Mouse (Mus musculus) MEL (cell line): Measurements from ENCODE around the gene Ankrd40. TPM values are rescaled to one million over a fixed set of nuclear protein-coding genes. Genes with fewer than 3 reads are reported as not detected.
A peak's percentile ranks its signal among the peaks of the same experiment; 100 is the strongest.

ENCODE experiments used
- DNase-seq: peaks from one replicate; pipeline ENCODE4 v3.0.0; 2011; ENCODE audit warnings: low read depth, low spot score
- H3K27ac ChIP-seq: 2 replicates; pipeline ENCODE4 v1.5.1; 2012; ENCODE audit warnings: low read depth, mild to moderate bottlenecking, control low read depth, low read length, moderate library complexity; ENCODE audit not compliant: control insufficient read depth
- H3K27me3 ChIP-seq, 2 experiments: fragments of 150-350 bp in 1 of 2; sonication (generic) in 1 of 2; 2 replicates each; pipeline ENCODE4 v1.6.1; 2012; ENCODE audit warnings: low read length in 2 of 2, mild to moderate bottlenecking in 2 of 2, improper control_type of control experiment in 1 of 2, moderate library complexity in 1 of 2; ENCODE audit not compliant: insufficient read depth in 2 of 2, control insufficient read depth in 1 of 2
- H3K36me3 ChIP-seq, 2 experiments: 2 replicates each; pipeline ENCODE4 v1.6.1; 2012 to 2014; ENCODE audit warnings: low read length in 2 of 2, improper control_type of control experiment in 1 of 2, inconsistent platforms in 1 of 2, mild to moderate bottlenecking in 1 of 2; ENCODE audit not compliant: insufficient read depth in 2 of 2, control insufficient read depth in 1 of 2
- H3K4me1 ChIP-seq, 2 experiments: fragments of 150-350 bp in 1 of 2; sonication (generic) in 1 of 2; 2 replicates each; pipeline ENCODE4 v1.6.1; 2012; ENCODE audit warnings: low read length in 2 of 2, improper control_type of control experiment in 1 of 2, mild to moderate bottlenecking in 1 of 2; ENCODE audit not compliant: insufficient read depth in 2 of 2, control insufficient read depth in 1 of 2
- H3K4me3 ChIP-seq, 2 experiments: fragments of 150-350 bp in 1 of 2; sonication (generic) in 1 of 2; 2 replicates each; pipeline ENCODE4 v1.5.1; 2012; ENCODE audit warnings: low read depth in 2 of 2, low read length in 2 of 2, mild to moderate bottlenecking in 2 of 2, moderate library complexity in 2 of 2, control low read depth in 1 of 2, improper control_type of control experiment in 1 of 2; ENCODE audit not compliant: control insufficient read depth in 1 of 2, insufficient read depth in 1 of 2
- H3K79me2 ChIP-seq: 2 replicates; pipeline ENCODE4 v1.6.1; 2012; ENCODE audit warnings: mild to moderate bottlenecking, low read length, moderate library complexity; ENCODE audit not compliant: control insufficient read depth, poor library complexity, insufficient read depth
- H3K9ac ChIP-seq: 2 replicates; pipeline ENCODE4 v1.6.1; 2012; ENCODE audit warnings: low read depth, mild to moderate bottlenecking, control low read depth, low read length, moderate library complexity; ENCODE audit not compliant: control insufficient read depth, poor library complexity, severe bottlenecking
- H3K9me3 ChIP-seq: fragments of 150-350 bp; sonication (generic); replicated peaks from 2 replicates; pipeline ENCODE4 v1.6.1; 2012; ENCODE audit warnings: mild to moderate bottlenecking, low read length, improper control_type of control experiment, moderate library complexity; ENCODE audit not compliant: insufficient read depth
- BHLHE40 ChIP-seq: IDR thresholded peaks from 2 replicates; pipeline ENCODE4 v1.6.1; 2012; ENCODE audit warnings: low read depth, mild to moderate bottlenecking, inconsistent platforms, low read length, improper control_type of control experiment, borderline replicate concordance
- CHD1 ChIP-seq: IDR thresholded peaks from 2 replicates; pipeline ENCODE4 v1.6.1; 2012; ENCODE audit warnings: low read depth, mild to moderate bottlenecking, inconsistent platforms, low read length, improper control_type of control experiment
- E2F4 ChIP-seq: IDR thresholded peaks from 2 replicates; pipeline ENCODE4 v1.6.1; 2011; ENCODE audit warnings: low read depth, low read length, improper control_type of control experiment, borderline replicate concordance
- EP300 ChIP-seq, 2 experiments: IDR thresholded peaks; 2 replicates each; pipeline ENCODE4 v1.6.1; 2011; ENCODE audit warnings: improper control_type of control experiment in 2 of 2, low read length in 2 of 2, low read depth in 1 of 2, mild to moderate bottlenecking in 1 of 2
- ETS1 ChIP-seq: IDR thresholded peaks from 2 replicates; pipeline ENCODE4 v1.6.1; 2012; ENCODE audit warnings: low read depth, mild to moderate bottlenecking, inconsistent platforms, low read length, improper control_type of control experiment, moderate library complexity
- GATA1 ChIP-seq: IDR thresholded peaks from 2 replicates; pipeline ENCODE4 v1.6.1; 2011; ENCODE audit warnings: low read depth, low read length, improper control_type of control experiment
- HCFC1 ChIP-seq: IDR thresholded peaks from 2 replicates; pipeline ENCODE4 v1.6.1; 2012; ENCODE audit warnings: low read depth, mild to moderate bottlenecking, inconsistent platforms, low read length, improper control_type of control experiment, moderate library complexity
- JUND ChIP-seq: IDR thresholded peaks from 2 replicates; pipeline ENCODE4 v1.6.1; 2011; ENCODE audit warnings: low read depth, mild to moderate bottlenecking, improper control_type of control experiment, low read length
- KAT2A ChIP-seq: conservative IDR thresholded peaks from 2 replicates; pipeline ENCODE4 v1.6.1; 2012; ENCODE audit warnings: low read depth, low read length, improper control_type of control experiment, inconsistent platforms
- MAFK ChIP-seq: IDR thresholded peaks from 2 replicates; pipeline ENCODE4 v1.6.1; 2011; ENCODE audit warnings: low read depth, mild to moderate bottlenecking, low read length, improper control_type of control experiment, borderline replicate concordance
- MAZ ChIP-seq: IDR thresholded peaks from 2 replicates; pipeline ENCODE4 v1.6.1; 2012; ENCODE audit warnings: low read depth, mild to moderate bottlenecking, inconsistent platforms, low read length, improper control_type of control experiment
- MEF2A ChIP-seq: IDR thresholded peaks from 2 replicates; pipeline ENCODE4 v1.6.1; 2014; ENCODE audit warnings: low read depth, mild to moderate bottlenecking, inconsistent platforms, low read length, improper control_type of control experiment; ENCODE audit not compliant: poor library complexity, insufficient replicate concordance, severe bottlenecking; ENCODE audit errors: extremely low read depth
- MYC ChIP-seq: IDR thresholded peaks from 2 replicates; pipeline ENCODE4 v1.6.1; 2011; ENCODE audit warnings: low read depth, mild to moderate bottlenecking, low read length, improper control_type of control experiment, moderate library complexity
- POLR2AphosphoS2 ChIP-seq: IDR thresholded peaks from 2 replicates; pipeline ENCODE4 v1.6.1; 2011; ENCODE audit warnings: low read length, improper control_type of control experiment
- POLR2AphosphoS5 ChIP-seq: IDR thresholded peaks from 2 replicates; pipeline ENCODE4 v1.6.1; 2012; ENCODE audit warnings: low read depth, borderline replicate concordance, mild to moderate bottlenecking, inconsistent platforms, low read length, moderate library complexity, mixed read lengths
- RAD21 ChIP-seq: IDR thresholded peaks from 2 replicates; pipeline ENCODE4 v1.6.1; 2011; ENCODE audit warnings: mild to moderate bottlenecking, low read depth, low read length, improper control_type of control experiment
- RCOR1 ChIP-seq: IDR thresholded peaks from 2 replicates; pipeline ENCODE4 v1.6.1; 2012; ENCODE audit warnings: low read depth, mild to moderate bottlenecking, inconsistent platforms, low read length, improper control_type of control experiment
- SIN3A ChIP-seq: IDR thresholded peaks from 2 replicates; pipeline ENCODE4 v1.6.1; 2012; ENCODE audit warnings: low read length, improper control_type of control experiment, inconsistent platforms
- SMC3 ChIP-seq: IDR thresholded peaks from 2 replicates; pipeline ENCODE4 v1.6.1; 2011; ENCODE audit warnings: low read depth, low read length, improper control_type of control experiment
- TAL1 ChIP-seq: IDR thresholded peaks from 2 replicates; pipeline ENCODE4 v1.6.1; 2012; ENCODE audit warnings: mild to moderate bottlenecking, inconsistent platforms, low read length, moderate library complexity, mixed read lengths
- TBP ChIP-seq: IDR thresholded peaks from 2 replicates; pipeline ENCODE4 v1.8.0; 2011; ENCODE audit warnings: low read depth, low read length, improper control_type of control experiment
- TCF12 ChIP-seq: IDR thresholded peaks from 2 replicates; pipeline ENCODE4 v1.6.1; 2014; ENCODE audit warnings: low read depth, mild to moderate bottlenecking, inconsistent platforms, low read length, improper control_type of control experiment, moderate library complexity
- UBTF ChIP-seq: IDR thresholded peaks from 2 replicates; pipeline ENCODE4 v1.6.1; 2012; ENCODE audit warnings: low read depth, mild to moderate bottlenecking, inconsistent platforms, low read length, improper control_type of control experiment, moderate library complexity, borderline replicate concordance; ENCODE audit not compliant: insufficient read depth
- ZMIZ1 ChIP-seq: IDR thresholded peaks from 2 replicates; pipeline ENCODE4 v1.6.1; 2012; ENCODE audit warnings: low read depth, mild to moderate bottlenecking, inconsistent platforms, low read length, improper control_type of control experiment, moderate library complexity
- ZNF384 ChIP-seq: IDR thresholded peaks from 2 replicates; pipeline ENCODE4 v1.6.1; 2012; ENCODE audit warnings: low read depth, mild to moderate bottlenecking, inconsistent platforms, low read length, improper control_type of control experiment
- polyA plus RNA-seq, 2 experiments: library from polyadenylated mRNA; stranded (reverse) in 1 of 2; unstranded in 1 of 2; fragments of >175 nt in 1 of 2; fragments of >200 nt in 1 of 2; gene quantifications; 2 replicates each; pipeline versions ENCODE4 v1.2.1 to v1.2.4; 2012; ENCODE audit warnings: low replicate concordance in 2 of 2, low read depth in 1 of 2; ENCODE audit not compliant: insufficient read length in 2 of 2, insufficient read depth in 1 of 2, missing spikeins in 1 of 2
- total RNA-seq: library from RNA; depleted of rRNA; stranded (reverse); fragments of 300-350 nt; gene quantifications from 2 replicates; pipeline ENCODE4 v1.2.3, GENCODE M21; 2012

Ankrd40 gene
- total and polyA plus RNA-seq, 3 experiments: 37.1 to 60.0 TPM; not detected in 1

GRCm38 (mm10) chr11:94351094-94351493, 23.3 kb downstream of the Ankrd40 start:
- H3K27me3 ChIP-seq: peaks cover 0 to 2% of the 10 kb centered on the region in 2 experiments; a peak in 1 of 4 replicates

GRCm38 (mm10) chr11:94355521-94356217, 27.9 kb downstream of the Ankrd40 start:
- Histone ChIP-seq H3K27me3 (peaks cover 6 to 8% of the 10 kb centered on the region in 2 experiments; a peak in 3 of 4 replicates), H3K27ac (no peak overlapping the region)

More at GRCm38 (mm10) chr11:94351094-94351493, 23.3 kb downstream of the Ankrd40 start:
- no peak overlapping the region for H3K9ac ChIP-seq
- no peak overlapping the region for H3K27ac ChIP-seq
- H3K4me1 ChIP-seq: peaks cover 2 to 21% of the 10 kb centered on the region in 2 experiments
- peak; percentile 86 for DNase-seq
- TF ChIP-seq POLR2AphosphoS5 (no peak), POLR2AphosphoS2 (no peak), BHLHE40 (0 out of 2 replicates have a peak, but pooled peaks have one; percentile 6), EP300 (IDR thresholded peaks at IDR 0.05; ENCODE audit: low read depth in 1 of 2, low read length in 2 of 2) (peak; percentile 61 to 78), RCOR1 (peak; percentile 77; the same call in 1 of the 2 replicates), TAL1 (peak; percentile 83), TCF12 (peak; percentile 83), ZNF384 (peak; percentile 97), RAD21 (no peak), ETS1 (peak; percentile 66), GATA1 (peak; percentile 90), TBP (peak; percentile 39; the same call in 1 of the 2 replicates), MAFK (peak; percentile 97)
- peaks cover 0 to 15% of the 10 kb centered on the region in 2 experiments; a peak in 2 of 4 replicates for H3K36me3 ChIP-seq
- no peak overlapping the region for H3K4me3 ChIP-seq
- no peaks in the 10 kb centered on the region for H3K9me3 ChIP-seq
- no peaks in the 10 kb centered on the region for H3K79me2 ChIP-seq

More at GRCm38 (mm10) chr11:94355521-94356217, 27.9 kb downstream of the Ankrd40 start:
- Histone ChIP-seq H3K4me1 (peaks cover 0 to 7% of the 10 kb centered on the region in 2 experiments; a peak in 3 of 4 replicates), H3K4me3 (no peak overlapping the region), H3K36me3 (peaks cover 0 to 5% of the 10 kb centered on the region in 2 experiments; a peak in 2 of 4 replicates), H3K79me2 (no peaks in the 10 kb centered on the region), H3K9me3 (no peaks in the 10 kb centered on the region), H3K9ac (no peak overlapping the region)
- no peak for TF ChIP-seq GATA1
- no peak for TF ChIP-seq SIN3A
- TF ChIP-seq KAT2A: no peak
- no peak for TF ChIP-seq HCFC1
- TF ChIP-seq JUND: no peak
- no peak for TF ChIP-seq UBTF
- no peak for TF ChIP-seq POLR2AphosphoS2
- TF ChIP-seq TCF12: no peak
- TF ChIP-seq MEF2A: no peak
- no peak for TF ChIP-seq MYC
- no peak for TF ChIP-seq MAZ
- TF ChIP-seq EP300 (IDR thresholded peaks at IDR 0.05; ENCODE audit: low read depth in 1 of 2, low read length in 2 of 2): no peak
- no peak for TF ChIP-seq SMC3
- TF ChIP-seq E2F4: no peak
- TF ChIP-seq ZMIZ1: no peak
- no peak for TF ChIP-seq CHD1
- TF ChIP-seq RAD21: no peak
- DNase-seq: no peak
